Mouse (Mus musculus) urinary bladder, postnatal 10 days (tissue): Measurements from ENCODE around the gene Mag.
"Not testable (repeated sequence)": the region's sequence is repeated elsewhere in the genome, so short reads cannot be mapped to it uniquely, and the experiment has no call there.

Source experiments
- DNase-seq: peaks from one replicate; pipeline ENCODE4 v3.0.0; 2022; ENCODE audit warnings: low spot score

The Mag gene

DNA sequence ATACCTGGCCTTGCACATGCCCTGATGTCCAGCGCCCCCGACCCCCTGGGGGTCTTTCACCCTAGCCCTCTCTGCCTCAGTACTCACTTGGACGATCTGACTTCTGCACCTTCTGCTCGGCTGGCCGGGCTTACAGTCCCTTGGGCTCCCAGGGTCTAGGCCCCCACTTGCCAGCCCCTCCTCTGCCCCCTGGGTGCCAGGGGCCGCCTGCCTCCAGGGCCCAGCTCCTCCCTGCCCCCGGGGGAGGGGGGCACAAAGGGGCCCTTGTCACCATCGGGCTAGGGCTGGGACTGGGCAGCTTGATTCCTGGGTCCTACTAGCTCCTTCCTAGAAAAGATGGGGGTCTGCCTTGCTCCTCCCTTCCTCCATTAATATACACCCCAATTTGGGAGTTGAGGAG is at the start of gene Mag:
Gene Mag (minus strand): TSS at position 142 of the 400 bp plus-strand sequence.
- no peak for DNase-seq

DNA sequence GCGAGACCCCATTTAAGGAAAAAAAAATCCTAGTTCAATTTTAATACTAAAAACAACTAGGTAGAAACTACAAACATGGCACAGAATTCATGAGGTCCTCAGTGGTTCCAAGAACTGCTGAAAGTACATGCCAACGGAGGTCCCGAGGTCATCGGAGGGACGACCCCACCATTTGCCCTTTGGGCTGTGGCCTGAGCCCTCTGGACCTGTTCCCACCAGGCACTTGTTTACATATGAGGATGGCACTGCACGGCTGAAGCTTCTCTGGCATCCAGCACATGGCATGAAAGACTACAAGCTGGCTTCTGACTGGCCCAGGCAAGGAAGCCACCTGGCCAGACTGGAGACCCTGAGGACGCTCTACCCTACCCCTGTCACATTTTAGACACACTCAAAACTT is 49.7 kb upstream of the Mag start:
- DNase-seq = no peak

- DNase-seq = no peak
These were observed 48.2 kb upstream of the Mag start for GRCm38 (mm10) chr7:30962862-30963261.

- no peak for DNase-seq
These were observed 45.2 kb upstream of the Mag start for GRCm38 (mm10) chr7:30959786-30960349.

- DNase-seq = no peak
These were observed 44.3 kb upstream of the Mag start for GRCm38 (mm10) chr7:30958866-30959487.

- no peak for DNase-seq
These were observed 43.6 kb upstream of the Mag start for GRCm38 (mm10) chr7:30958109-30958865.

DNA sequence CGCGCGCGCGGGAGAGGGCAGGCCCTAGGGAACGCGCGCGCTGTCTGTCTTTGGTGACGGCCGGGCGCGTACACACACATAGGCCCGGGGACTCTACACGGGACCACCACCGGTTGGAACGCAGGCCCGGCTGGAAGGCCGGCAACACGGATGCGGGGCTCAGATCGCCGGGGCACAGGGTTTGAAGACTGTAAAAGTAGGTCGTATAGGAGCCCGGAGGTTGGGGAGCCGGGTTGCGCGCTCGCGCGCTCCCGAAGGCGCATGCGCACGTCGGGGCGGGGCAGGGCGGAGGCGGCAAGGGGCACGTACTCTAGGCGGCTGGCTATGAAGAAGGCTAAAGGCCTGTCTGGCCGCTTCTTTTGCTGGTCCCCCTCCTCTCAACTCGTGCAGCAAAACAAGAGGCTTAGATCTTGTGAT is 42.7 kb upstream of the Mag start:
- DNase-seq = peak; percentile 65

- DNase-seq = no peak
These were observed 42.2 kb upstream of the Mag start, which contains the start of gene Usf2 for GRCm38 (mm10) chr7:30956756-30957366. Gene Usf2, minus strand, starts transcription at chr7:30956803.

GRCm38 (mm10) chr7:30956357-30956751 is 41.7 kb upstream of the Mag start:
- DNase-seq = no peak

DNA sequence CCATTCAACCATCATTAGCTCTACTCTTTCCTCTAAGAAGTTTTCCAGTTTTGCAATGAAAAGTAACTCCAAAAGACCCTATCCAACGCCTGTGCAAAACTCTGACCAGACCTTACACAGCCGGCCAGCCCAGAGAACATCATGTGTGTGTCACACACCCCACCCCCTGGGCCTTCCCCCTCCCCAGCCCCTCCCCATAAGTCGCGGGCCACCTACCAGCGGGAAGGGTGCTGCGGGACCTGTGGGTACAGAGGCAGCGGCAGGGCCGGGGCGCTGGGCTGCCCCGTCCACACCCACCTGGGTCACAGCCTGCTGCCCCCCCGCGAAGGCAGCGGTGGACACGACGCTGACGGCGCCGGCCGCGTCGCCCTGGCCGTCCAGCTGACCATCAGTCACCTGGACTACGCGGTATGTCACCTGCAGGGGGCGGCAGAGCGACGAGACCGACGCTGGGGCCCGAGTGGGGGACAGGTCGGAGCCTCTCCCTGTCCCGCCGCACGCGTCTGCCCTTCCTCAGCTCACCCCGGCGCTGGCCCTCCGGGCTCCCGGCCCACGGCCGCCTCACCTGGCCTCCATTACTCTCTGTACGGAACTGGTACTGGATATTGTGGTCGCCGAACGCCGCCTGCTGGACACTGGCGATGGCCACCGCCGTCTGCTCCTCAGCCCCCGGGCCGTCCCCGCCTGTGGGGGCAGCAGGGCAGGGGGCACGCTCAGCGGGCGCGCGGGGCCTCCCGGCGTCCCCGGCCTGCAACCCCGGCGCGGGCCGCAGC is 41.1 kb upstream of the Mag start:
- peak; percentile 81 for DNase-seq

DNA sequence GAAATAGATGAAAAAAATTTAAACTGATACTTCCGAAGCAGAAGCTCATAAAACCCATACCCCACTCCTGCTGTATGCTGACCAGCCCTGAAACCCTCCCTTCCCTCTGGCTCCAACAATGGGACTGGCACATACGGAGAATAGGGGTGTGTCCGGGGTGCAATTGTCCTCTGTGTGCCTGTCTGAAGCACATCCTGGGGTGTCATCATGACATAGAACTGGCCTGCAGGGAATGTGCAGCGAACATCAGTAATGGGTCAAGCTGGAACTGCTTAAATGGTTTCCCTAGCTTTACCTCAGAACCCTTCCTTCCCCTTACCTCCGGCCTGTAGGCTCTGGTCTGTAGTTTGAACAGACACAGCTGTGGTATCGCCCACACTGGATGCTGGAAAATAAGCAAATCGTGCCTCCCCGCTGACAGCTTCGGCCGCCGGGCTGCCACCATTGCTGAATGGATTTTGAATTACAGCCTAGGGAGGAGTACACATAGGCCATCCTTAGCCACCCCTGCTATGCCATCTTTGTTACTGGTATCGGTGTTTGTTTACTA is 40.4 kb upstream of the Mag start:
- no peak for DNase-seq

DNA sequence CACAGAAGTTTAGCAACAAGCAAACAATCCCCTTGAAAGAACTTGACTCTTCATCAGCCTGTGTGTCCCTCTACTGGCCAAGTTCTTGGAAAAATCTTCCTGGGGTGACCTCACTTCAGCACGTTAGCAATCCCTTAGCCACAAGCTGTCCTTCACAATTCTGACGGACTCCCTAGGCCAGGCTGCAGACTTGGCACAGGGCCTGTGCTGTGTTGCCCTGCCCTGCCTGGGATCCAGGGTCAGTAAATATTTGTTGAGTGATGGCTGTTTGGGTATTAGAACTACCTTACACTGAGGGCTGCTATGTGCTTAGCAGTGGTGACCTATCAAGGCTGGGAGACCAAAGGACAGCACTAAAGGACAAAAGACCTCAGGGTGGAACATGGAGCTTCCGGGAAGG is 39.4 kb upstream of the Mag start:
- DNase-seq = no peak

DNA sequence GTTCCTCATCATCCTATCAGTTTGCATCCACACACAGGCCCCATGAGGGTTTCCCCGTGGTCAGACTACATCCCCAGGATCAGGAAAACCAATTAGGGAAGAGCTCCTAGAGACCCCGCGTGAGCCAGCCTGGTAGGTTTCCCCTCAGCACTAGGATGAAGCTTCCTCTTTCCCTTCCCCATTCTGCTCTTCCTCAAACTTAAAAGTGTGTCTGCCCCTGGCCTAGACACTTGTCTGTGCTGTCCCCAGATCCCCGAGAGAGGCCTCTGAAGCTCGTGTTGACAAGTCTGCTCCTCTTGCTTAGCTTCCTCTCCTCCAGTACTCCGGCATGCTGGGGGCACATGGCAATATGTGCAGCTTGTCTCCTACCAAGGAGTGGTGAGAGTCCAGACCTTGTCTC is 38.8 kb upstream of the Mag start:
- no peak for DNase-seq

GRCm38 (mm10) chr7:30952441-30953265 is 38.0 kb upstream of the Mag start:
- no peak for DNase-seq

- DNase-seq = not testable (repeated sequence)
These were observed 35.2 kb upstream of the Mag start for GRCm38 (mm10) chr7:30949902-30950301.

- no peak for DNase-seq
These were observed 31.2 kb upstream of the Mag start for GRCm38 (mm10) chr7:30945876-30946275.

GRCm38 (mm10) chr7:30945466-30945865 is 30.8 kb upstream of the Mag start:
- not testable (repeated sequence) for DNase-seq

- not testable (repeated sequence) for DNase-seq
These were observed 30.0 kb upstream of the Mag start for GRCm38 (mm10) chr7:30944706-30945105.

GRCm38 (mm10) chr7:30943909-30944635 is 29.4 kb upstream of the Mag start, which contains the start of gene Hamp:
Gene Hamp, minus strand, starts transcription at chr7:30944032.
- no peak for DNase-seq

- DNase-seq = not testable (repeated sequence)
These were observed 27.7 kb upstream of the Mag start for GRCm38 (mm10) chr7:30942365-30942764.
